Mouse (Mus musculus) gastrocnemius, postnatal 4 days (tissue): ENCODE results near the gene Astn2. TPM values are rescaled to one million over a fixed set of nuclear protein-coding genes. Genes with fewer than 3 reads are reported as not detected.

Experiments
- DNase-seq, 2 experiments: peaks; one replicate each; pipeline ENCODE4 v3.0.0; 2021 to 2022; ENCODE audit warnings: low spot score in 2 of 2, mixed read lengths in 2 of 2
- total RNA-seq, 2 experiments: library from RNA; stranded (reverse); gene quantifications; 2 replicates each; pipeline ENCODE4 v1.2.3; 2021

Astn2 gene
- total RNA-seq, 2 experiments from 2014 or later, result 3.3 to 4.3 TPM

- DNase-seq, result no peak
These were observed 639.1 kb downstream of the Astn2 start for GRCm38 (mm10) chr4:65765312-65765711.

- DNase-seq, result no peak
These were observed 640.1 kb downstream of the Astn2 start for GRCm38 (mm10) chr4:65764275-65764674.

GRCm38 (mm10) chr4:65763823-65764222 is 640.6 kb downstream of the Astn2 start:
- no peak for DNase-seq

- no peak for DNase-seq
These were observed 642.3 kb downstream of the Astn2 start for GRCm38 (mm10) chr4:65762116-65762515.

- no peak for DNase-seq
These were observed 642.8 kb downstream of the Astn2 start for GRCm38 (mm10) chr4:65761658-65762057.

GRCm38 (mm10) chr4:65758875-65759201 is 645.6 kb downstream of the Astn2 start:
- DNase-seq, result no peak

GRCm38 (mm10) chr4:65758174-65758874 is 646.1 kb downstream of the Astn2 start:
- no peak for DNase-seq

GRCm38 (mm10) chr4:65752941-65753340 is 651.5 kb downstream of the Astn2 start:
- no peak for DNase-seq

- DNase-seq, result no peak
These were observed 659.6 kb downstream of the Astn2 start for GRCm38 (mm10) chr4:65744788-65745187.

- no peak for DNase-seq
These were observed 660.3 kb downstream of the Astn2 start for GRCm38 (mm10) chr4:65744088-65744610.

GRCm38 (mm10) chr4:65743160-65743691 is 661.2 kb downstream of the Astn2 start:
- no peak for DNase-seq

GRCm38 (mm10) chr4:65724414-65724813 is 680.0 kb downstream of the Astn2 start:
- DNase-seq, result no peak

GRCm38 (mm10) chr4:65719610-65720009 is 684.8 kb downstream of the Astn2 start:
- no peak for DNase-seq

- no peak for DNase-seq
These were observed 686.5 kb downstream of the Astn2 start for GRCm38 (mm10) chr4:65717899-65718298.

- DNase-seq, result no peak
These were observed 688.3 kb downstream of the Astn2 start for GRCm38 (mm10) chr4:65716086-65716485.

- DNase-seq, result no peak
These were observed 692.7 kb downstream of the Astn2 start for GRCm38 (mm10) chr4:65711678-65712077.

GRCm38 (mm10) chr4:65710623-65711022 is 693.8 kb downstream of the Astn2 start:
- DNase-seq, result no peak

GRCm38 (mm10) chr4:65701848-65702247 is 702.6 kb downstream of the Astn2 start:
- DNase-seq, result no peak

- DNase-seq, result no peak
These were observed 704.6 kb downstream of the Astn2 start for GRCm38 (mm10) chr4:65699743-65700361.

- no peak for DNase-seq
These were observed 709.2 kb downstream of the Astn2 start for GRCm38 (mm10) chr4:65695241-65695640.

- DNase-seq, result no peak
These were observed 710.4 kb downstream of the Astn2 start for GRCm38 (mm10) chr4:65694011-65694410.

GRCm38 (mm10) chr4:65687006-65687723 is 717.2 kb downstream of the Astn2 start:
- DNase-seq, result no peak
